Mouse (Mus musculus) layer of hippocampus, adult 2 months (tissue): Measurements from ENCODE around the gene Ckap5. TPM values are rescaled to one million over a fixed set of nuclear protein-coding genes. Genes with fewer than 3 reads are reported as not detected.
"Not testable (repeated sequence)": the region's sequence is repeated elsewhere in the genome, so short reads cannot be mapped to it uniquely, and the experiment has no call there.

Experiments
- DNase-seq, 2 experiments: peaks; one replicate each; pipeline ENCODE4 v3.0.0; 2022; ENCODE audit warnings: low spot score in 2 of 2
- H3K27ac ChIP-seq: fragments of 200-600 bp; 2 replicates; pipeline ENCODE4 v1.8.1; 2022
- H3K4me3 ChIP-seq: fragments of 200-600 bp; 2 replicates; pipeline ENCODE4 v1.8.1; 2022; ENCODE audit warnings: mild to moderate bottlenecking
- CTCF ChIP-seq: fragments of 200-600 bp; conservative IDR thresholded peaks from 2 replicates; pipeline ENCODE4 v1.8.1; 2022; ENCODE audit warnings: antibody characterized with exemption, mild to moderate bottlenecking, moderate library complexity
- total RNA-seq, 2 experiments: library from RNA; stranded (reverse); gene quantifications; 2 replicates each; pipeline ENCODE4 v1.2.3; 2021

Ckap5 gene
- total RNA-seq, 2 experiments from 2014 or later: 111 to 115 TPM

GRCm38 (mm10) chr2:91527147-91527486 is 555 bp downstream of the Ckap5 start:
- TF ChIP-seq CTCF: no peak
- DNase-seq: peak in 1 of 2 experiments; percentile 20
- H3K4me3 ChIP-seq: peak overlapping the region; percentile 83
- H3K27ac ChIP-seq: peak overlapping the region; percentile 95

DNA sequence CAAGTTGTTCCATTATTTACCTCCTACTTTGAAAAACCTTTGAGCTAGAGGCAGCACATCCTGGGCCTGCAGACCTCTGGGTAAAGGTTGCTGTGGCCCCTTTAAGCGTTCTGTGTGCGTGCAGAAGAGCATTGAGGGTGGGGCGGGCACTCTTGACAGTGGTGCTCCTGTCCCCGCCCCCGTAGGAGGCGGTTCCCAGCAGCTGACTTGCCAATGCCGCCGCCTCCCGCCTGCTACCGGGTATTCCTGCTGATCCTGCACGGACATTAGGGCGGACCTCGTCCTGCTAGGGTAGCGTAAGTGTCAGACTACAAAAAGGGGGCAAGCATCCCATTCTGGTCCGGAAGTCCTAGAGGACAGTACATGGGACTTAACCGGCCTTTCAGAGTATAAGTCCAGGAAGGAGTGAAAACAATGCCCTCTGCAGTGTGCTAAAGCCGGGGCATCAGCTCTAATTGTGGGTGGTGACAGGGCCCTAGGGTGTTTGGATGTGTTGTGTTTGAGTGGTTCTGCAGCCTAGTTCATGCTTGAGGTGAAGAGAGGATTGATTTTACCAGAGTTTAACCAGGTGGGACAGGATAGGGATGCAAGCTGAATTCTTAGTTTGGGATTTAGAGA is 11.1 kb downstream of the Ckap5 start:
- peak; percentile 40 to 65 for DNase-seq
- Histone ChIP-seq H3K27ac (peak overlapping the region; percentile 75), H3K4me3 (peak overlapping the region; percentile 53)
- peak; percentile 41 for TF ChIP-seq CTCF

- TF ChIP-seq CTCF: no peak
- H3K4me3 ChIP-seq: no peak overlapping the region
These were observed 41.6 kb downstream of the Ckap5 start for GRCm38 (mm10) chr2:91568125-91568524.

DNA sequence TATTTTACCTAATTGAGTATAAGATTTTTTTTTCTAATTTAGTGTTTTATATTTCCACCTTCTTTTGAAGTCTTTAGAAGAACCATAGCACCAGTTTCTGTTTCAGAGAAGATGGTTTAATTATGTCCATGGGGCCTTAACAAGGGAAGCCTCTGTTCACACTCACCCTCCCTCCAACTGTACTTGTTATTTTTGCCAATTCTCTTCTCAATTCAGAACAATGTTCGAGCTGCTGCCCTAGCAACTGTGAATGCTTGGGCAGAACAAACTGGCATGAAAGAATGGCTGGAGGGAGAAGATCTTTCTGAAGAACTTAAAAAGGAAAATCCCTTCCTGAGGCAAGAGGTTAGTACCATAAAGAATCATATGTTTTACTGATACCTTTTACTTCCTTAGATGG is 54.3 kb downstream of the Ckap5 start:
- TF ChIP-seq CTCF: no peak
- peak overlapping the region; percentile 87 for H3K27ac ChIP-seq
- DNase-seq: peak; percentile 15 to 63
- peak overlapping the region; percentile 15 for H3K4me3 ChIP-seq

More at GRCm38 (mm10) chr2:91568125-91568524, 41.6 kb downstream of the Ckap5 start:
- DNase-seq: no peak
- H3K27ac ChIP-seq: no peak overlapping the region

- no peak overlapping the region for H3K27ac ChIP-seq
- TF ChIP-seq CTCF: no peak
- no peak overlapping the region for H3K4me3 ChIP-seq
- no peak for DNase-seq
These were observed 59.7 kb downstream of the Ckap5 start for GRCm38 (mm10) chr2:91586242-91586641.

DNA sequence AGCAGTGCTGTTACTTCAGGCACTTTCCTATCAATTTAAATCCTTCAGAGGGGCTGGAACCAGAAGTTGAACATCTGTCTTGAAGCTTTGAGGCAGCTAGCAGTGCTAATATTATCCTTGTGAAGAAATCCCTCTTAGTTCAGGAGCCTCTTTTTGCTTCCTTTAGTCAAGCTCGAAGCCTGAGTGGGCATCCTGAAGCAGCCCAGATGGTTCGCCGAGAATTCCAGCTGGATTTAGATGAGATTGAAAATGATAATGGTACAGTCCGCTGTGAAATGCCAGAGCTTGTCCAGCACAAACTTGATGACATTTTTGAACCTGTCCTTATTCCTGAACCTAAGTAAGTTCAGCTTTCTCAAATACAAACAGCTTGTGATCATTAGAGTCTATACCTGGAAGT is 73.9 kb downstream of the Ckap5 start:
- no peak for TF ChIP-seq CTCF
- Histone ChIP-seq H3K27ac (no peak overlapping the region), H3K4me3 (no peak overlapping the region)
- DNase-seq: peak in 1 of 2 experiments; percentile 30

- H3K4me3 ChIP-seq: no peak overlapping the region
- peak; percentile 62 for TF ChIP-seq CTCF
- H3K27ac ChIP-seq: no peak overlapping the region
- DNase-seq: no peak
These were observed 75.8 kb downstream of the Ckap5 start for GRCm38 (mm10) chr2:91602389-91602788.

DNA sequence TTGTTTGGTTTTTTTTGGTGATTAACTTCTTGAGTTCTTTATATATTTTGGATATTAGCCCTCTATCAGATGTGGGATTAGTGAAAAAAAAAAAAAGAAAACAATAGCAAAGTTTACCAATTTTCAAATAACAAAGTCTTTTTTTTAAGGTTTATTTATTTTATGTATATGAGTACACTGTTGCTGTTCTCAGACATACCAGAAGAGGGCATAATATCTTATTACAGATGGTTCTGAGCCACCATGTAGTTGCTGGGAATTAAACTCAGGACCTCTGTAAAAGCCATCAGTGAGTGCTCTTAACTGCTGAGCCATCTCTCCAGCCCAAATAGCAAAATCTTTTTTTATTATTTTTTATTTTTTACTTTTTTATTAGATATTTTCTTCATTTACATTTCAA is 82.8 kb downstream of the Ckap5 start:
- peak; percentile 56 for TF ChIP-seq CTCF
- not testable (repeated sequence) for H3K27ac ChIP-seq, H3K4me3 ChIP-seq, DNase-seq

GRCm38 (mm10) chr2:91622356-91622755 is 95.8 kb downstream of the Ckap5 start:
- H3K27ac ChIP-seq: no peak overlapping the region
- TF ChIP-seq CTCF: no peak
- no peak overlapping the region for H3K4me3 ChIP-seq
- DNase-seq: no peak

DNA sequence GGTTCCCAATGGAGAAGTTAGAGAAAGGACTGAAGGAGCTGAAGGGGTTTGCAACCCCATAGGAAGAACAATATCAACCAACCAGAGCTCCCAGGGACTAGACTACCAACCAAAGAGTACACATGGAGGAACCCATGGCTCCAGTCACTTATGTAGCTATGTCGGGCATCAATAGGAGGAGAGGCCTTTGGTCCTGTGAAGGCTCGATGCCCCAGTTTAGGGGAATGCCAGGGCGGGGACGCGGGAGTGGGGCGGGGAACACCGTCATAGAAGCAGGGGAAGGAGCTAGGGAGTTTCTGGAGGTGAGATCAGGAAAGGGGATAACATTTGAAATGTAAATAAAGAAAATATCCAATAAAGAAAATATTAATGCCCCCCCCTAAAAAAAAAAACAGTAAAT is 96.8 kb downstream of the Ckap5 start:
- H3K27ac ChIP-seq, DNase-seq, H3K4me3 ChIP-seq: not testable (repeated sequence)

DNA sequence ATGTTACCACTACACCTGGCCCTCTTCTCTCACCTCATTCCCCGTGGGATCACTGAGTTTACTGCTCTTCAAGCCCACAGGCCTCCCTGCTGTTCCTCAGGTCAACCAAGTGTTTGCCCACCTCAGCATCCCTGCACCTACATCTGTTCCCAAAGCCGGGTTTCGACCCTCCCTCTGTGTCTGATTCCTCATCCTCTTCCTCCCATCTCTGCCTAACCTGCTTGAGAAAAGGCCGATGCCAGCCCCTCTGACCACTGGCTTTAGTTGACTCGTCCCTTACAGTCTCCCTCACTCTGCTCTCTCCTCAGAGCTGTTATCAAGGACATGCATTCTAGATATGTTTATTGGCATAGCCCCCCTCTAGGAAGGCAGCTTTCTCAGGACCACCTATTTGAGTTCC is 100.9 kb downstream of the Ckap5 start:
- Histone ChIP-seq H3K27ac (no peak overlapping the region), H3K4me3 (no peak overlapping the region)
- TF ChIP-seq CTCF: no peak
- DNase-seq: no peak

GRCm38 (mm10) chr2:91628171-91628570 is 101.6 kb downstream of the Ckap5 start:
- no peak for TF ChIP-seq CTCF
- H3K27ac ChIP-seq: no peak overlapping the region
- DNase-seq: no peak
- no peak overlapping the region for H3K4me3 ChIP-seq

GRCm38 (mm10) chr2:91629682-91630081 is 103.1 kb downstream of the Ckap5 start:
- peak; percentile 19; the same call in 1 of the 2 replicates for TF ChIP-seq CTCF
- Histone ChIP-seq H3K27ac (no peak overlapping the region), H3K4me3 (no peak overlapping the region)
- DNase-seq: peak in 1 of 2 experiments; percentile 63

- no peak overlapping the region for H3K27ac ChIP-seq
- TF ChIP-seq CTCF: no peak
- no peak overlapping the region for H3K4me3 ChIP-seq
- DNase-seq: no peak
These were observed 103.8 kb downstream of the Ckap5 start for GRCm38 (mm10) chr2:91630384-91630783.
